Mouse (Mus musculus): Measurements from ENCODE around the gene Pla2g2e.

- TF ChIP-seq CTCF (IDR thresholded peaks at IDR 0.05; ENCODE audit: borderline replicate concordance, insufficient read depth, low read length), result no peak
- TF ChIP-seq POLR2A (IDR thresholded peaks at IDR 0.05; ENCODE audit: low read depth, low read length), result no peak
These were observed 20.2 kb upstream of the Pla2g2e start for GRCm38 (mm10) chr4:138857576-138857975.

Measured in embryonic fibroblast, embryonic 13.5 days (primary cell).